Mouse (Mus musculus) layer of hippocampus, postnatal 25 days (tissue): ENCODE measurements around the gene Cfap74. TPM values are rescaled to one million over a fixed set of nuclear protein-coding genes. Genes with fewer than 3 reads are reported as not detected.
"Not testable (repeated sequence)": the region's sequence is repeated elsewhere in the genome, so short reads cannot be mapped to it uniquely, and the experiment has no call there.

Experiments
- DNase-seq, 2 experiments: peaks; one replicate each; pipeline ENCODE4 v3.0.0; 2022; ENCODE audit warnings: mixed read lengths in 2 of 2, low spot score in 1 of 2; ENCODE audit errors: extremely low spot score in 1 of 2
- total RNA-seq, 2 experiments: library from RNA; stranded (reverse); gene quantifications; 2 replicates each; pipeline ENCODE4 v1.2.3; 2021

Cfap74 gene
- total RNA-seq, 2 experiments from 2014 or later: 9.2 to 11.4 TPM

- no peak for DNase-seq
These were observed 7.9 kb upstream of the Cfap74 start for GRCm38 (mm10) chr4:155401121-155401520.

- no peak for DNase-seq
These were observed 6.5 kb upstream of the Cfap74 start for GRCm38 (mm10) chr4:155402489-155402888.

GRCm38 (mm10) chr4:155408695-155409057 is 314 bp upstream of the Cfap74 start:
- DNase-seq: no peak

- no peak for DNase-seq
These were observed 3.1 kb downstream of the Cfap74 start for GRCm38 (mm10) chr4:155412124-155412523.

- no peak for DNase-seq
These were observed 4.8 kb downstream of the Cfap74 start for GRCm38 (mm10) chr4:155413641-155414335.

GRCm38 (mm10) chr4:155414656-155415235 is 5.8 kb downstream of the Cfap74 start:
- no peak for DNase-seq

GRCm38 (mm10) chr4:155420137-155420536 is 11.1 kb downstream of the Cfap74 start:
- no peak for DNase-seq

- DNase-seq: not testable (repeated sequence)
These were observed 12.7 kb downstream of the Cfap74 start for GRCm38 (mm10) chr4:155421412-155422370.

GRCm38 (mm10) chr4:155423988-155424387 is 15.0 kb downstream of the Cfap74 start:
- no peak for DNase-seq

GRCm38 (mm10) chr4:155426272-155426671 is 17.3 kb downstream of the Cfap74 start:
- DNase-seq: no peak

- no peak for DNase-seq
These were observed 19.5 kb downstream of the Cfap74 start for GRCm38 (mm10) chr4:155428442-155428841.

GRCm38 (mm10) chr4:155429202-155429601 is 20.2 kb downstream of the Cfap74 start:
- DNase-seq: no peak

GRCm38 (mm10) chr4:155432358-155432757 is 23.4 kb downstream of the Cfap74 start:
- DNase-seq: no peak

- DNase-seq: no peak
These were observed 25.0 kb downstream of the Cfap74 start for GRCm38 (mm10) chr4:155433993-155434392.

- DNase-seq: no peak
These were observed 33.8 kb downstream of the Cfap74 start for GRCm38 (mm10) chr4:155442808-155443207.

- no peak for DNase-seq
These were observed 42.6 kb downstream of the Cfap74 start for GRCm38 (mm10) chr4:155451597-155451996.

- DNase-seq: no peak
These were observed 49.6 kb downstream of the Cfap74 start for GRCm38 (mm10) chr4:155458575-155458974.

- no peak for DNase-seq
These were observed 54.1 kb downstream of the Cfap74 start for GRCm38 (mm10) chr4:155463050-155463449.

- DNase-seq: no peak
These were observed 54.6 kb downstream of the Cfap74 start for GRCm38 (mm10) chr4:155463611-155464010.

- DNase-seq: no peak
These were observed 55.1 kb downstream of the Cfap74 start for GRCm38 (mm10) chr4:155464061-155464460.

- no peak for DNase-seq
These were observed 56.6 kb downstream of the Cfap74 start for GRCm38 (mm10) chr4:155465607-155466006.
